Mouse (Mus musculus): ENCODE results near the gene Lrrd1.
"Not testable (repeated sequence)": the region's sequence is repeated elsewhere in the genome, so short reads cannot be mapped to it uniquely, and the experiment has no call there.

Gene Lrrd1

GRCm38 (mm10) chr5:3845026-3845425, at the start of gene Lrrd1:
Gene Lrrd1, plus strand, starts transcription at chr5:3845173.
- DNase-seq (ENCODE audit: low read depth): no peak

GRCm38 (mm10) chr5:3797101-3797500, 47.9 kb upstream of the Lrrd1 start:
- not testable (repeated sequence) for DNase-seq (ENCODE audit: low read depth)

GRCm38 (mm10) chr5:3798656-3799055, 46.3 kb upstream of the Lrrd1 start:
- DNase-seq (ENCODE audit: low read depth): not testable (repeated sequence)

GRCm38 (mm10) chr5:3800041-3800440, 44.9 kb upstream of the Lrrd1 start:
- DNase-seq (ENCODE audit: low read depth): no peak

GRCm38 (mm10) chr5:3800881-3801280, 44.1 kb upstream of the Lrrd1 start:
- no peak for DNase-seq (ENCODE audit: low read depth)

GRCm38 (mm10) chr5:3801672-3802432, 43.1 kb upstream of the Lrrd1 start:
- DNase-seq (ENCODE audit: low read depth): no peak

- DNase-seq (ENCODE audit: low read depth): peak; percentile 29
Measured at GRCm38 (mm10) chr5:3802433-3803291, 42.3 kb upstream of the Lrrd1 start, which contains the start of the genes Ankib1 and Krit1. Gene Ankib1, minus strand, starts transcription at chr5:3802925. Gene Krit1, plus strand, starts transcription at chr5:3803184.

- peak; percentile 40 for DNase-seq (ENCODE audit: low read depth)
Measured at GRCm38 (mm10) chr5:3803292-3804165, 41.4 kb upstream of the Lrrd1 start.

- no peak for DNase-seq (ENCODE audit: low read depth)
Measured at GRCm38 (mm10) chr5:3808472-3808871, 36.5 kb upstream of the Lrrd1 start.

- DNase-seq (ENCODE audit: low read depth): no peak
Measured at GRCm38 (mm10) chr5:3834107-3834506, 10.9 kb upstream of the Lrrd1 start.

GRCm38 (mm10) chr5:3870161-3870560, 25.2 kb downstream of the Lrrd1 start:
- peak; percentile 15 for DNase-seq (ENCODE audit: low read depth)

GRCm38 (mm10) chr5:3872348-3872747, 27.4 kb downstream of the Lrrd1 start:
- no peak for DNase-seq (ENCODE audit: low read depth)

GRCm38 (mm10) chr5:3873485-3873884, 28.5 kb downstream of the Lrrd1 start:
- no peak for DNase-seq (ENCODE audit: low read depth)

GRCm38 (mm10) chr5:3886862-3887261, 41.9 kb downstream of the Lrrd1 start:
- DNase-seq (ENCODE audit: low read depth): not testable (repeated sequence)

- no peak for DNase-seq (ENCODE audit: low read depth)
Measured at GRCm38 (mm10) chr5:3889201-3889600, 44.2 kb downstream of the Lrrd1 start.

- not testable (repeated sequence) for DNase-seq (ENCODE audit: low read depth)
Measured at GRCm38 (mm10) chr5:3893459-3894293, 48.7 kb downstream of the Lrrd1 start, which contains the start of gene Mterf1a. Gene Mterf1a, minus strand, starts transcription at chr5:3893933.

- not testable (repeated sequence) for DNase-seq (ENCODE audit: low read depth)
Measured at GRCm38 (mm10) chr5:3894294-3894619, 49.3 kb downstream of the Lrrd1 start.

GRCm38 (mm10) chr5:3905471-3905870, 60.5 kb downstream of the Lrrd1 start:
- no peak for DNase-seq (ENCODE audit: low read depth)

Data from fibroblast of lung, adult 2 months (primary cell).